Mouse (Mus musculus): ENCODE results near the gene Fxyd3.

GRCm38 (mm10) chr7:31115587-31116043, 39.1 kb upstream of the Fxyd3 start:
- no peak for TF ChIP-seq CTCF (IDR thresholded peaks at IDR 0.05; ENCODE audit: borderline replicate concordance, control insufficient read depth, extremely low read depth, insufficient read depth, low read length, poor library complexity)
- TF ChIP-seq POLR2A (IDR thresholded peaks at IDR 0.05; ENCODE audit: control insufficient read depth, extremely low read depth, insufficient read depth, low read length, poor library complexity): no peak

Data from thymus, adult 2 months (tissue).